Mouse (Mus musculus) right cerebral cortex, postnatal 25 days (tissue): Measurements from ENCODE around the gene Prickle2.

ENCODE experiments used
- DNase-seq: peaks from one replicate; pipeline ENCODE4 v3.0.0; 2022

Gene Prickle2

DNA sequence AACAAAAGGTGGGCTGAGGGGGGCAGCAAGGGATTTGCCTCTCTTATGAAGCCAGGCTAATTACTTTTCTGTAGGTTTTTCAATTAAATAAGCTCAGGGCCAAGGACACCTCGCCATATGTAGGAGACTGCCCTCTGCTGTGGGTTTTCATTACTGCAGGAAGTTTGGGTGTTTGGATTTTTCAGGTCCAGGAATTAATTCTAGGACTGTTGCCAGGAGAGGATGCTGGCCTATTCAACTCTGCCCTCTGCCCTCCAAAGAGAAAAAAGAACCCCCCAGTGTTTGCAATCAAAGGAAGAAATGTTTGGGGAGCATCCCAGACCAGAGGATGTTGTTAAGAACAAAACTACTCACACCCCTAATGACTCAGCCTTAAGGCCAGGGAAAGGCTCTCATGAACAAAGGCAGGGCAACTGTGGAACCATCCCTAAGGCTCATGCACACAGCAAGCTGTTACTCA lies 40.4 kb downstream of the Prickle2 start:
- DNase-seq = peak; percentile 63

DNA sequence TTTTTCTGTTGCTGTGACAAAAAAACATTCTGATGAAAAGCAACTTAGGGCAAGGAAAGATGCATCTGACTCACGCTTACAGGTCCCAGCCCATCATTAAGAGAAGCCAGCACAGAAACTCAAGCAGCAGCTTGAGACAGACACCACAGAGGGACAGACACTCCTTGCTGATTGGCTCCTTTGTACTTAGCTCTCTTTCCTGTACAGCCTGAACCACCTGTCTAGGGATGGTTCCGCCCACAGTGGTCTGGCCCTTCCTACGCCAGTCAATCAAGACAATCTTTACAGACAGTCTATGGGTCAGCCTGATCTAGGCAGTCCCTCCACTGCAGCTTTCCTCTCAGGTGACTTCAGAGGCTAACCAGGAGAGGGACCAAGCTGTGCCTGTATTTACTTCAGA lies 42.1 kb downstream of the Prickle2 start:
- DNase-seq = peak; percentile 45

DNA sequence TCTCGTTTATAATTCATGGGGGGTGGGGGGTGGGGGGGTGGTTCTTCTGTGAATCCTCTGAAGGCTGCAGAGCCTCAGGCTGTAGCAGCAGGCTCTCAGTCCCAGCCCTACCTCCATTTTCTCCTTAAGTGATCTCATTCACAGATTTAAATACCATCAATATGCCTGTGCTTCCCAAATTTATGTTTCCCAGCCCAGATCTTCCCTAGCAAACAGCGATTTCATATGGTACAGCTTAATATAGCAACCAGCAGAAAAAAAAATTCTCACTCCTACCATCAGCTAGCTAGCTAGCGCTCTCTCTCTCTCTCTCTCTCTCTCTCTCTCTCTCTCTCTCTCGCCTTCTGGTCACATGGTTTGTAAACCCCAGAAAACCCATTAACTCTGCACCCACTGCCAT lies 42.5 kb downstream of the Prickle2 start:
- DNase-seq = no peak

DNA sequence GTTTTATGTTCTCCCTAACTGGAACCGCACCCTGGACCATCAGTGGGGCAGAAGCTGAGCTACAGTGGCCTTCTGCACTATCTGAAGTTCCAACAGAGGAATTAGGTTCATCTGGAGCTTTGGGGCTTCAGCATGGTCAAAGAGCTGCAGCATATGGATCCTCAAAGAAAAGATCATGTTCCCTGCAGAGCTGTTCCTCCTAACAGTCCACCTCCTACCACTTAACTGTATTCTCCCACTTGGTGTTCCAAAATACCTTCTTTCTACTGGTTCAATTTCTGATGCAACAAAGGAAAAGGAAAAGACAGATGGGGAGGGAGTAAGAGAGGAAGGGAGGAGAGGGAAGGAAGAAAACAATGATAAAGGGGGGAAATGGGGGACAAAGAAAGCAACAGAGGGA lies 56.9 kb downstream of the Prickle2 start:
- no peak for DNase-seq

DNA sequence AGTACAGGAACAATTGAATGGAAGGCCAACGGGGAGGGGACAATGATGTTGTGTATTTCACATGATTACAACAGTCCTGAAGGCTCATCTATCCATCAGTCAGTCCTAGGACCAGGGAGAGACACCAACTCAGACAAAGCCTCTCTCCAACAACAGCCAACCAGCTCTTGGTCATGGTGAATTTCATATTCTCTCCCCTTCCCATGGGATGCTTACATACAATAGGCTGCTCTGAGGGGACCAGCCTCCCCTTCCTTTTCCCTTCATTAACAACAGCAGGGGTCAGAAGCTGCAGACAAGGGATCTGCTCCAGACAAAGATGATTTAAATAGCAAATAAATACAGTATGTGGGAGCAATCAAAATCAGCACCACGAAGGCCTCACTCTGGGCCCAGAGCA lies 57.4 kb downstream of the Prickle2 start:
- DNase-seq = no peak

DNA sequence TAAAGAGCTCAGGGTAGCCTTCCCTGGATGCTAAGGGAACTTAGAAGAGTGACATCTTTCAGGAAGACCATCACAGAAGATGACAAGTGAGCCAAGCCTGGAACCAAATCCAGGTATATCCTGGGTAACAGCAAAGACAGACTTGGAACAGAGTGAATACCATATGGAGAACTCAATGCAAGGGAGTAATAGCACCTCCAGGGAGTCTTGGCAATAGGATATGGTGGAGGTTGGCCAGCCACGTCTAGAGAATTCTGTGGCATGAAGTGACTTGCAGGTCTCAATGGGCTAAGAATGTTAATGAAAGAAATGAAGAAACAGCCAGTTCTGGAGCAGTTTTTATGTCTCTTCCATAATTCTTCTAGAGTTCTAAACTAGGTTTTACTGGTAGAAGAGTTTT lies 63.0 kb downstream of the Prickle2 start:
- DNase-seq = no peak

DNA sequence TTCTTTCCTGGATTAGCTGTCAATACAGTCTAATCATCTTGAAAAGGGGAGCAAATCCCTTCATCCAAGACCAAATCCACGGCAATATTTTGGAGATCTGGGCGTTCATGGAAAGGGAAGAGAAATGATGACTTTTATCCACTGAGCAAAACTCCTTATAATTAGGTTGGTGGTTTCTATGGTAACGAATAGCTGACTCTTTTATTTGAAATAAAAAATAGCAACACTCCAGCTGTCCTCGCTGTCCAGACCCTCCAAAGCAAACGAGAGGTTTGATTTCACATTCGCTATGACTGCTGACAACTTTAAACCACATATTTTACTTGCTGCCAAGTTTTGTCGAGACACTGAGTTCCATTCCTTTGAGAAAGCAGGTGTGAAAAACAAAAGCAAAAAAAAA lies 64.0 kb downstream of the Prickle2 start:
- no peak for DNase-seq

DNA sequence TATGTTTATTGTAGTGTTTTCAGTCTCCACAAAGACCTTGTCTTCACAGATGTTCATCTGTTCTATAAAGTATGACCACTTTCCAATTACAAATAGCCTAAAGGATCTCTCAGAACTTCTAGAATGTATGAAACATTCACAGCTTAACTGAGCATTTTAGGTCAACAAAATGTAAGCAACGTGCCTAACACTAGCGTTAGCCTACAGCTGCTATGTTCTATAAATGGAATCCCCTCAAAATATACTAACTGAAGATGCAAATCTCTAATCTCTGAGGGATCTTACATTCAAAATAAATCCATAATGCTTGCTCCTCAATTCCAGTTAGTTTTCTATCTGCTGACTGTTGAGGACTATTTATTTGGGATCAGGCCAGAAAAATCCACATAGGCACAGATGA lies 65.1 kb downstream of the Prickle2 start:
- no peak for DNase-seq

DNA sequence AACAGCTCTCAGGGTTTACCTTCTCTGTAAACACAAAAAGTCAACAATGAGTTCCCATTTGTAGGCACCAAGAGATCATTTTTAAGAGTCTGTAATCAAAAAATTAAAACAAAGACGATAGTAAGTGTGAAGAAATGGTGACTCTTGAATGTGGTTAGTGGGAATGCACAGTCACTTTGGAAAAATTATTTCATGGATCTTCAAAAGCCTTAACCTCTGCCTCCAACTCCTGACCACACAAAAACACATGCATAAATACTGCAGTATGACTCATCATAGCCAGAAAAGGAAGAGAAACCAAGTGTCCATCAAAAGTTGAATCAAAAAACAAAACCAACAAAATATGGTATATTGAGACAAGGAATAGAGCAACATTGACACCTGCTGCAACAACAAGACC lies 69.5 kb downstream of the Prickle2 start:
- DNase-seq = no peak

DNA sequence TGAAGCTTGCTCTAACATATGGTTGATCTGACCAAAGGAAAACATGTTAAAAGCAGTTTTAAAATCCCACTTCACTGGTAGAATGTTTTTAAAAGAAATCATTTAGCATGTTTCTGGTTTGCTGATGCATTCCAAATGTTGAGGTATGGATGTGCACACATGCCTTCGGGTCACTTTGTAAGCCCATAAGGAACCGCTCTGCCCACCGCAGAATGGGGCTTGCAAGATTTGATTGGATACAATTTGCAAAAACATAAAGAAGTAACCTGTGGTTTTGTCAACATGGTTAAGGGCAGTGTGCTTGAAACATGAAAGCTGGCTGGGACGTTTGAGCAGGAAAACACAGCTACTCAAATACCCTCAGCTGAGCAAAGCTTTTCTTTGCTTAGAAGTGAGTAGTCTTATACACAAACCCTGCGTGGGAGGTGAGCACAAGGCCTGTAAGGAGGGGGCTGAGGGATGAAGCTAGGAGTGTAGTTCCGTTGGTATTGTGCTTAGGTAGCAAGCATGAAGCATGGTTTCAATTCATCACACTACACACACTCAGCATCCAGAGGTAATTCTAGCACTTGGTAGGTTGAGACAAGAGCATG lies 71.0 kb downstream of the Prickle2 start:
- no peak for DNase-seq

DNA sequence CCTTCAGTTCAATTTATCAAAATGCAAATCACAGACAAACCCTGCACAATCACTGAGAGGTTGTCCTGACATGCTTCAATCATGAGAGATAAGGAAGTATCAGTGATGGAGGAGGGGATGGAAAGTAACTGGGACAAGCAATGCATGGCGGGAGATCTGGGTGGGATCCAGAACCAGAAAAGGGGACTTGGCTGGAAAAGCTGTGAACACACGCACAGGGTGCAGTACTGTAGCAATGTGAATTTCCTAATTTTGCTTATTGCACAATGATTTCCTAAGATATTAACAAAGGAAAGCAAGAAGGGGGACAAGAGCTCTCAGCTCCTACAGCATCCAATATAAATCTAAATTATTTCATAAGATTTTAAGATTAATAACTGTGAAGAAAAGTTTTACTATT lies 75.0 kb downstream of the Prickle2 start:
- DNase-seq = no peak

DNA sequence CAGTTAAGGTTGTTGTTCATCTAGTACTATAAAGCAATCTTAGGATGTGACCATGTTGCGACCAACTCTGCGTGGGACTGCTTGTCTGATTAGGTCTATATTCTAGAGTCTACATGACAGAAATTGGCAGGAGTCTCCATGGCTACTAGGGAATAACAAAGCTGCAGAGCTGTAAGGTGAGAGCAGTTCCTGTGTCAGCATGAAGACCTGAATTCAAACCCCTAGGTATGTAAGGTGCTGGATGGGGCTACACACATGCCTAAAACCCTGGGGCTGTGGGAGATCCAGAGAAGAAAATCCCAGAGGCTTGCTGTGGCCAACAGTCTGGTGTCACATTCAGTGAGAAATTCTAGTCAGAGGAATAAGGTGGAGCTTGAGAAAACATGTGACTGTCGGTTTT lies 78.2 kb downstream of the Prickle2 start:
- no peak for DNase-seq

DNA sequence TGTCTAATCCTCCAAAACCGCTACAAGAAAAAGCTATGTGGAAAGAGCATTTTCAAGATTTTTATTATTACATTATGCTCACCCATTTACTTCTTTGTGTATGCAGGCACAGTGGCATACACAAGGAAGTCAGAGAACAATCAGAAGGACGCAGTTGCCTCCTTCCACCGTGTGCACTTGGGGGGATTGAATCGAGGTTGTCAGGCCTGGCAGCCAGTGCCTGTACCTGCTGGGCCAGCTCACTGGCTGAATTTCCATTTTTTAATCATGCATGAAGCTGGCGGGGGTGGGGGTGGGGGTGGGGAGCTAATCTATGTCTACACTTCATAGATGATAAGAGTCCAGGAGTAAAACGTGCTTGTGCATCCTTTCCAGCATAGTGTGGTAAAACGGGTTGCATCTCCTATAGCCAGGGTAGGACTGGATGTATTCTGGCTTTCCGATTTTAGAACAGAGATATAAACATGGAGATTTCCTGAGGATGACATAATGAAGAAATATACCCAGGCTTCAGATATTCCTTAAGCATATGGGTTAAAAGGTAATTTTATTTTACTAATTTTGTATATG lies 78.8 kb downstream of the Prickle2 start:
- DNase-seq = no peak

DNA sequence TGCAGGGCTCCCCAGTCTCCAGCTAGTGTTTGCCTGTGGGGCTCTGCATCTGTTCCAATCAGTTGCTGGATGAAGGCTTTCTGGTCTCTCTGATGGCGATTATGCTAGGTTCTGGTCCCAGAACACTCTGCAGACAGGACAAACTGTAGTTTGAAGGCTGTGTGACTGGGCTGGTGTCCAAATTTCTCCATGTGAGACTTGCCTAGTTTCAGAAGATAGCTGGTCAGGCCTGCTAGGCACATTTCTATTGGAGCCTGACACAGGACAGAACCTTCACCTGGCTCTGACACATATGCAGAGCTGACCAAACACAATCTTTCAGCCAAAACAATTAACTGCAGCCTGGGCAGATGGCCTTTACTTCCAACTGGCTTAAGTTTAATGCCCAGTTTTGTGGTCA lies 80.0 kb downstream of the Prickle2 start:
- DNase-seq = no peak

DNA sequence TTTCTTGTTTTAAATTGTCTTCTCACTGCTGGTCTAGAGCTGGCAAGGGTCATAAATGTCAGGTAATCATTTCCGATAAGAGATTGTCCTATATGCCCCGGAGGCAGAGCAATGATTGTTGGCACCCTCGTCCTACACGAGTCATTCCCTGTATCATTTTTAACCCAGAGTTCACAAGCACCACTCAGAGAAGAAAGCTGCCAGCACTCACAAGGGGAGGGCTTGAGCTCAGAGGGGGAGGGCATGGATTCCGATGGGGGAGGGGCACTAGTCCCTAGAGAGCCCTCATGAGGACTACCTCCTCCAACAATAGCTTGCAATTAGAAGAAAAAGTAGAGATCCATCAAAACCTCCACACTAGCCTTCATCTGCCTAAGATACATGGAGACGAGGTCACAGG lies 81.6 kb downstream of the Prickle2 start:
- no peak for DNase-seq

DNA sequence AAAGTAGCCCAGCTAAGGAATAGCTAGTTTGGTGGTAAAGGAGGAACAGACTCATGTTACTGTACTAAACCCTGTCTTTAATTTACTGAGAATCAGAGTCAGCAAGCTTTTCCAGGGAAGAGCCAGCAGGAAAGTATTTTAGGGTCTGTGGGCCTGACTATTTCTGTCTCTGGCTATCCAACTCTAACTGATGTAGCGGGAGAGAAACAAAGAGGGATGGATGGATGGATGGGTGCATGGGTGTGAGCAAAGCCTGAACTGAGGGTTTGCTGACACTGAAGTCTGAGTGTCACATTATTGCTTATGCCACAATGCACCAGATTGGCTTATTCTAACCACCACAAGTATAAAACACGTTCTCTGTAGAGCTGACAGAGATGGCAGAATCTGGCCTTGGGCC lies 88.8 kb downstream of the Prickle2 start:
- DNase-seq = no peak

DNA sequence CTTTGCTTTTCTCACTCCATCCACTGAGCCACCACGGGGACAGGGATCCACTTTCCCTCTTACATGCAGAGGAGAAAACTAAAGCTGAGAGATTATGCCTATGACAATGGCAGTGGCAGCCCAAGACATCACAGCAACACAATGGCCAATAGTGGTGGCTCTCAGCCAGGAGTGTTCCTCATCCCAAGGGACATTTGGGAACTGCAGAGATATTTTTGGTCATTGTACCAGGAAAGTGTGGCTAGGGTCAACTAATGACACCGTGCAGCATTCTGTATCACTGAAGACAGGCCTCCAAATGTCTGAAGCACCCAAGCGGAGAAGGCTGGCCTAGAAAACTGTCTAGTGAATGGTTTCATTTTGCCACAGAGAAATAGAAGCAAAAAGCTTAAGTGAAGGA lies 91.2 kb downstream of the Prickle2 start:
- no peak for DNase-seq

DNA sequence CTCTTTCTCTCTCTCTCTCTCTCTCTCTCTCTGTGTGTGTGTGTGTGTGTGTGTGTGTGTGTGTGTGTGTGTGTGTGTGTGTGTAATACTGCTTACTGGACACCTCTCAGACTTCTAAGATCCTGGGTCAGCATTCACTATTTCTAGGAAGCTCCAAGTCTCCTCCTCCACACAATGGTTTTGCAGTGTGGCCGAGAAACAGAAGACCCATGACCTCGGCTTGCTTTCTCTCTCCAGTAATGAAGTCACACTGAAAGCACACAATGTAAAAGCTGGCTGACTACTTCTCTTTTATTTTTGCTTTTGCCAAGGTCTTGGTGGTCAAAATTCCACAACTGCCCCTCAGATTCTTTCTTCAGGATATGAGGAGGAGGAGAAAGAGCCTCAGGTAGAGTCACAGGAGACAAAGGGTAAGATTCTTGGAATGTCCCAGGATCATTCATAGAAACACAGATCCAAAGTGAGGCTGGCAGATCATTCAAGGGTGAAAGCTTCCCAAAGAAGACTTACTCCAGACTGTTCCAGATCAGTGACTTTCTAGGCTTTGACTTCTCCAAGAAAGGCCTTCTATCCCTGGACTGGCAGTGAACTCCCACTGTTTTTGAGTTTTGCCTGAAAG lies 93.7 kb downstream of the Prickle2 start:
- DNase-seq = no peak

DNA sequence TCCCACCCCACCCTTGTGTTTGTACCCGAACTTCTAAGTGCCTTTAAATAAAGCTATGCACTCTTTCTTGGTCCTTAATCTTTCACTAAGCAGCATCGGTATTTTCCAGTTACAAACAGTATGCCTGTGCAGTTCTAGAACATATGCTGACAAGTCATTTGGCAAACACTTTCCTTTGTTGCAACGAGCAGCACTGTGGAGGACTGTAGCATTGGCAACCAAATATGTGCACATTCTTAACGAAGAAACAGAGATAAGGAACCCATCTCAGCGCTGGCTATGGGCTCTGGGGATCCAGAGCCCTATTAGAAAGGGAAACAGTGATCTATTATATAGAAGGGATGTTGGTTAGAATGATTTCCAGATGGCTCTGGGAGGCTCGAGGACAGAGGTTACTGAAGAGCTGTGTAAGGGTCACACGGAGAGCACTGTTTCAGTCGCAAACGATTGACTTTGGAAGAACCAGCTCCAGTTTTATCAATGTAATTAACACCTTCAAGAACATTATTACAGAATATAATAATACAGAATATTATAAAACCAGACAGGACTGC lies 96.2 kb downstream of the Prickle2 start:
- DNase-seq = no peak

DNA sequence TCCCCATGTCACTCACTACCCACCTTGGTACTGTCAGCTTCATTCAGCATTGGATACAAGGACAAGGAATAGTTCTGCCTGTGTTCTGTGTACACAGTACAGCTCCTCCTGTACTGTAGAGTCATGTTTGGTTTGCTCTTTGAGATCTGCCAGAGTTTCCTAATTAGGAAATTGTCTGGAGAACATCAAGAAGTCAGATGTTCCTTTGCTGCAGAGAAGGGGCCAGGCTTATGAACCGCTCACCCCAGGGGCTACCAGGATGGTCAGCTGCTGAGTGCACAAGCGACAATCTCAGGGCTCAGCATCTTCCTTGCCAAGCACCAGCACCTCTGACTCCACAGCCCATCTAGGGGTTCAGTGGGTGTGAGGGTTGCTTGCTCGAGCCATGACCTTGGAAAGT lies 96.9 kb downstream of the Prickle2 start:
- DNase-seq = no peak

DNA sequence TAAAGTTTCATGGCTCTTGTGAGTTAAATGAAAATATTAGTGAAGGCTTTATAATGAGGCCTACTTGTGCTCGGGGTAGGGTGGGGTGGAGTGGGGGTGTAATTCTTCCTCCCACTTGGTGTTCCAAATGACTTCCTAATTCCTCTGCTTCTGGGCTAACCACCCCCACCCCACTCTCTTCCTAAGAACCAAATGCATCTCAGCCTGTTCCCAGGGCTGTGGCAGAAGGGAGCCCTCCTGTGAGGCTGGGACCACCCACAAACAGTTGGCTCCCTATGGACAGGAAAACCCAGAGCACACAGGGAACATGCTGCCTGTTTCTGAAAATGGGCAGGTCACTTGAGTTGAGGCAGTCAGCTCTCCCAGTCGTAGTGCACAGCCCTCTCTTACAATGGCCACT lies 100.8 kb downstream of the Prickle2 start:
- DNase-seq = no peak

DNA sequence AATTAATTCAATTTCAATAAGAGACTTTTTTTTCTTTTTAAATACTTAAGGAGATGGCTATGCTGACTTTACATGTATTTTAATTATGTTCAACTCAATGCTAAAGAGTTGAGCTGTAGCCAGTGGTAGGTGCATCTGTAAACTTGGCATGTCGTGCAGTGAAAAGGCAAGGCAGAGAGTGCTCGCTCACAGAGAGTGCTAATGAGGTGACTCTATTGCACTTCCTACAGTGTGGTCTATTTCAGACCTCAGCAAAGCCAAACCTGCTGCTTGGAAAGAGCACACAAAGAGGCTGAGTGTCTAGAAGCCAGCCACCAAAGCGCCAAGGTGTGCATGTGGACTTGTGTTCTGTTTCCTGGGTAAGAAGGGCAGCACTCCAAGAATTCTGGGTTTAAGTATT lies 109.6 kb downstream of the Prickle2 start:
- DNase-seq = no peak

DNA sequence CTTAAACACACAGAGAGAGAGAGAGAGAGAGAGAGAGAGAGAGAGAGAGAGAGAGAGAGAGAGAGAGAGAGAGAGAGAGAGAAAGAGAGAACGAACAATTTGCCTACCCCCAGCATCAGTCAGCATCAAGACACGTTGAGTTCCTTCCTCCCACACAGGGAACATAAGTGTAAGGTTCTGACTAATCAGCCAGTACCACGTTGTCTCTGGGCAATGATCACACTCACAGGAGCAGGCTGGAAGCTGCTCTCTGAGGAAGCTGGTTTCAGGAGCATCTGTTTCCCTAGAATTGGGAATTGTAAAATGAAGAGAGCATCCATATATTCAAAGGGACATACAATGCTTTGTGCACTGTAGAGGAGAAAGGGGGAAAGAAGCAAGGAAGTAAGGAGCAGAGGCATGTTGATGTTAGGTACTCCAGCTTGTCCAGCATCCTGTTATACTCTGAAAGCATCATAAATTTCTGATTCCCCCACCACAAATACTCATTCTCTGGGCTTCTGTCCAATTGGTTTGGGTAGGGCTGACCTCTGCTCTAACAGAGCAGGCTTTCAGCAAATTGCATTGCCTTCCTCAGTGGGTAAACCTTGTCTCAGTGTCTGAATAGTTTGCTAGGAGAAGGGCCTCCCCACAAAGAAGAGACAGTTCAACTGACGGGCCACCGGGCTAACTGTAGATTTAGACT lies 116.4 kb downstream of the Prickle2 start:
- DNase-seq = no peak

DNA sequence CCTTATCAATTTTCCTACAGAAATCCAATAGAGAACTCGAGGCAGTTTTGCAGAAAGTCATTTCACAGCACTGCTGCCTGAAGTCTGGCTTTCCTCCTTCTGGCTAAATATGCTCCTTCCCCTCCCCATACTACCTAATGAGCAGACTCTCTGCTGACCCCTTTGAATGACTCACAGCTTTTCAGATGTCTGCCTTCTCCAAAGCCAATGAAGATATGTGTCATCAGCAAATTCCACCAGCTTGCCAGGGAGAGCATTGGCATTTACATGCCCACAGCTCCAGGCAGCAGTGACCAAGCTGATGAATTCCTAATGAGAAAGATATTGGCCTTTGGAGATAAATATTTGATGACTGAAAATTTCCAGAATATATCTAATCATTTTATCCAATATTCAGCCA lies 121.9 kb downstream of the Prickle2 start:
- DNase-seq = no peak
